Mouse (Mus musculus): ENCODE results near the gene Hspg2. TPM values are rescaled to one million over a fixed set of nuclear protein-coding genes. Genes with fewer than 3 reads are reported as not detected.

The Hspg2 gene
- polyA plus RNA-seq, 1 experiment from 2014 or later, result 34.2 TPM

Small RNA genes lying within 50 kb of the gene (microRNA-seq; reads per million reads assigned to microRNA genes)
- gene Mir7018, result 0.74 reads per million

Other genes starting within 250 kb of the Hspg2 start
- gene Wnt4, start 191.3 kb upstream of the Hspg2 start, polyA plus RNA-seq (2015; fragmentation: Nextera tagmentation; extraction: Ambion mirVana), result 10.6 and 10.9 TPM in 2 replicates
- 678 and 694 TPM in 2 replicates for gene Cdc42, start 111.0 kb upstream of the Hspg2 start, polyA plus RNA-seq (2015; fragmentation: Nextera tagmentation; extraction: Ambion mirVana)
- not detected in 2 replicates for gene Cela3a, start 59.0 kb upstream of the Hspg2 start, polyA plus RNA-seq (2015; fragmentation: Nextera tagmentation; extraction: Ambion mirVana)
- not detected in 2 replicates for gene Cela3b, start 38.2 kb upstream of the Hspg2 start, polyA plus RNA-seq (2015; fragmentation: Nextera tagmentation; extraction: Ambion mirVana)
- not detected in 2 replicates for gene 1700013G24Rik, start 15.5 kb upstream of the Hspg2 start, polyA plus RNA-seq (2015; fragmentation: Nextera tagmentation; extraction: Ambion mirVana)
- not detected in 2 replicates for gene Ldlrad2, start 105.8 kb downstream of the Hspg2 start, polyA plus RNA-seq (2015; fragmentation: Nextera tagmentation; extraction: Ambion mirVana)
- gene Usp48, start 125.0 kb downstream of the Hspg2 start, polyA plus RNA-seq (2015; fragmentation: Nextera tagmentation; extraction: Ambion mirVana), result 64.8 and 72.9 TPM in 2 replicates
- gene Rap1gap, start 196.0 kb downstream of the Hspg2 start, polyA plus RNA-seq (2015; fragmentation: Nextera tagmentation; extraction: Ambion mirVana), result 12.5 and 14.4 TPM in 2 replicates